Mouse (Mus musculus) stomach, postnatal 0 days (tissue): Measurements from ENCODE around the gene Pld2. TPM values are rescaled to one million over a fixed set of nuclear protein-coding genes. Genes with fewer than 3 reads are reported as not detected.
A peak's percentile ranks its signal among the peaks of the same experiment; 100 is the strongest.

Source experiments
- ATAC-seq: fragments of 200-750 bp; cut with Nextera tagmentation; 2 replicates; pipeline ENCODE4 v1.8.0; 2017; ENCODE audit not compliant: low FRiP score, low TSS enrichment
- DNase-seq: peaks from one replicate; pipeline ENCODE4 v3.0.0-alpha.2; 2016; ENCODE audit warnings: low spot score
- H3K27ac ChIP-seq: fragments of 300-500 bp; sonication (generic); replicated peaks from 2 replicates; pipeline ENCODE4 v1.5.1; 2014; ENCODE audit warnings: mild to moderate bottlenecking, control low read depth
- H3K27me3 ChIP-seq: fragments of 300-500 bp; sonication (generic); 2 replicates; pipeline ENCODE4 v1.6.1; 2014; ENCODE audit warnings: low read length; ENCODE audit not compliant: control insufficient read depth, insufficient read depth
- H3K36me3 ChIP-seq: fragments of 300-500 bp; sonication (generic); 2 replicates; pipeline ENCODE4 v1.6.1; 2014; ENCODE audit warnings: low read length, mixed read lengths; ENCODE audit not compliant: control insufficient read depth, insufficient read depth
- H3K4me1 ChIP-seq: fragments of 300-500 bp; sonication (generic); replicated peaks from 2 replicates; pipeline ENCODE4 v1.6.1; 2014; ENCODE audit warnings: antibody characterized with exemption; ENCODE audit not compliant: control insufficient read depth, insufficient read depth
- H3K4me2 ChIP-seq: fragments of 300-500 bp; sonication (generic); replicated peaks from 2 replicates; pipeline ENCODE4 v1.6.1; 2014; ENCODE audit warnings: low read depth, mild to moderate bottlenecking, control low read depth, moderate library complexity
- H3K4me3 ChIP-seq: fragments of 300-500 bp; sonication (generic); 2 replicates; pipeline ENCODE4 v1.5.1; 2014; ENCODE audit warnings: low read depth, low read length, control low read depth
- H3K9ac ChIP-seq: fragments of 300-500 bp; sonication (generic); 2 replicates; pipeline ENCODE4 v1.6.1; 2014; ENCODE audit warnings: mild to moderate bottlenecking, low read length, control low read depth, mixed read lengths
- H3K9me3 ChIP-seq: fragments of 300-500 bp; sonication (generic); 2 replicates; pipeline ENCODE4 v1.6.1; 2016; ENCODE audit warnings: low read length; ENCODE audit not compliant: control insufficient read depth
- CTCF ChIP-seq: IDR thresholded peaks from 2 replicates; pipeline ENCODE4 v1.5.1; 2016; ENCODE audit warnings: antibody characterized with exemption, low read depth, mild to moderate bottlenecking, moderate library complexity
- EP300 ChIP-seq: optimal IDR thresholded peaks from 2 replicates; pipeline ENCODE3; 2016; ENCODE audit warnings: antibody characterized with exemption
- WGBS: fragments of 180-500 bp; shearing (Covaris S2); extraction: QIAGEN DNeasy Blood & Tissue Kit; methylation state at CpG from one replicate; pipeline ENCODE4 v1.1.7; 2014; 5-methylcytosine and 5-hydroxymethylcytosine counted together
- polyA plus RNA-seq: library from polyadenylated mRNA; unstranded; fragments of >200 nt; fragmentation: Nextera tagmentation; extraction: Ambion mirVana; gene quantifications from 2 replicates; pipeline ENCODE4 v1.2.1, GENCODE M21; 2015

Gene Pld2
- polyA plus RNA-seq, 1 experiment from 2014 or later: 16.2 TPM

- Histone ChIP-seq H3K36me3 (no peaks in the 10 kb centered on the region), H3K4me1 (peaks cover 10% of the 10 kb centered on the region; the same call in 1 of the 2 replicates), H3K27me3 (no peaks in the 10 kb centered on the region), H3K9me3 (no peaks in the 10 kb centered on the region), H3K27ac (peak overlapping the region; percentile 76), H3K4me2 (no peak overlapping the region), H3K4me3 (no peak overlapping the region), H3K9ac (no peak overlapping the region)
- DNase-seq: no peak
- 56% methylated on average over 3 of the region's 3 CpGs for WGBS
- no peak for ATAC-seq
- TF ChIP-seq CTCF (no peak), EP300 (no peak)
Measured at GRCm38 (mm10) chr11:70586261-70586660, 46.4 kb downstream of the Pld2 start.

GRCm38 (mm10) chr11:70586954-70587353 lies 47.1 kb downstream of the Pld2 start:
- 59% methylated on average over 5 of the region's 5 CpGs for WGBS
- Histone ChIP-seq H3K4me1 (peaks cover 10% of the 10 kb centered on the region; the same call in 1 of the 2 replicates), H3K9me3 (no peaks in the 10 kb centered on the region), H3K4me3 (no peak overlapping the region), H3K9ac (no peak overlapping the region), H3K36me3 (no peaks in the 10 kb centered on the region), H3K4me2 (no peak overlapping the region), H3K27me3 (no peaks in the 10 kb centered on the region), H3K27ac (no peak overlapping the region)
- ATAC-seq: no peak
- no peak for DNase-seq
- TF ChIP-seq CTCF: no peak

- DNase-seq (no peak), ATAC-seq (no peak)
- H3K36me3 ChIP-seq: no peaks in the 10 kb centered on the region
- TF ChIP-seq CTCF (no peak), EP300 (no peak)
- peaks cover 3% of the 10 kb centered on the region; the same call in 1 of the 2 replicates for H3K4me1 ChIP-seq
- no peak overlapping the region for H3K27ac ChIP-seq
- no peak overlapping the region for H3K4me3 ChIP-seq
- 94% methylated on average over 1 of the region's 1 CpGs for WGBS
- no peaks in the 10 kb centered on the region for H3K27me3 ChIP-seq
- H3K9me3 ChIP-seq: no peaks in the 10 kb centered on the region
- H3K9ac ChIP-seq: no peak overlapping the region
- H3K4me2 ChIP-seq: no peak overlapping the region
Measured at GRCm38 (mm10) chr11:70591733-70592132, 51.9 kb downstream of the Pld2 start.

GRCm38 (mm10) chr11:70594253-70594989 lies 54.6 kb downstream of the Pld2 start:
- ATAC-seq (no peak), DNase-seq (peak; percentile 12)
- H3K4me1 ChIP-seq: peaks cover 3% of the 10 kb centered on the region; the same call in 1 of the 2 replicates
- TF ChIP-seq EP300 (no peak), CTCF (no peak)
- WGBS: 78% methylated on average over 15 of the region's 15 CpGs
- H3K9me3 ChIP-seq: no peaks in the 10 kb centered on the region
- H3K36me3 ChIP-seq: peaks cover 5% of the 10 kb centered on the region
- H3K4me3 ChIP-seq: no peak overlapping the region
- H3K27ac ChIP-seq: no peak overlapping the region
- no peak overlapping the region for H3K9ac ChIP-seq
- H3K4me2 ChIP-seq: no peak overlapping the region
- H3K27me3 ChIP-seq: no peaks in the 10 kb centered on the region

GRCm38 (mm10) chr11:70595638-70596037 lies 55.8 kb downstream of the Pld2 start:
- Histone ChIP-seq H3K4me1 (peaks cover 3% of the 10 kb centered on the region; the same call in 1 of the 2 replicates), H3K9me3 (no peaks in the 10 kb centered on the region), H3K27ac (peak overlapping the region; percentile 76), H3K9ac (no peak overlapping the region), H3K27me3 (no peaks in the 10 kb centered on the region), H3K4me2 (no peak overlapping the region), H3K4me3 (no peak overlapping the region), H3K36me3 (peaks cover 5% of the 10 kb centered on the region)
- WGBS: 33% methylated on average over 2 of the region's 2 CpGs
- ATAC-seq (peak; percentile 69), DNase-seq (peak; percentile 36)
- no peak for TF ChIP-seq EP300
- no peak for TF ChIP-seq CTCF

- Histone ChIP-seq H3K27ac (peak overlapping the region; percentile 76), H3K4me1 (peaks cover 3% of the 10 kb centered on the region; the same call in 1 of the 2 replicates), H3K4me3 (no peak overlapping the region), H3K4me2 (no peak overlapping the region), H3K36me3 (peaks cover 5% of the 10 kb centered on the region), H3K9ac (no peak overlapping the region), H3K27me3 (no peaks in the 10 kb centered on the region), H3K9me3 (no peaks in the 10 kb centered on the region)
- DNase-seq: peak; percentile 19
- no peak for TF ChIP-seq CTCF
- no peak for TF ChIP-seq EP300
- 53% methylated on average over 4 of the region's 4 CpGs for WGBS
- ATAC-seq: no peak
Measured at GRCm38 (mm10) chr11:70596094-70596493, 56.2 kb downstream of the Pld2 start.
